Mouse (Mus musculus): ENCODE measurements around the gene Pdxp. TPM values are rescaled to one million over a fixed set of nuclear protein-coding genes. Genes with fewer than 3 reads are reported as not detected.
"Not testable (repeated sequence)": the region's sequence is repeated elsewhere in the genome, so short reads cannot be mapped to it uniquely, and the experiment has no call there.

Gene Pdxp
- polyA plus RNA-seq, 1 experiment from 2014 or later = 15.0 TPM

GRCm38 (mm10) chr15:78878792-78879516 lies 34.8 kb upstream of the Pdxp start:
- not testable (repeated sequence) for H3K27me3 ChIP-seq; H3K9ac ChIP-seq; H3K4me3 ChIP-seq; ATAC-seq (ENCODE audit: insufficient number of reproducible peaks, low FRiP score, low TSS enrichment, low read depth); H3K9me3 ChIP-seq
- Histone ChIP-seq H3K4me2 (peak overlapping the region; percentile 10; the same call in 1 of the 2 replicates), H3K36me3 (peaks cover 41% of the 10 kb centered on the region), H3K4me1 (peaks cover 41% of the 10 kb centered on the region), H3K27ac (peak overlapping the region; percentile 75)
- WGBS = 21% methylated on average over 7 of the region's 7 CpGs

- ATAC-seq (ENCODE audit: insufficient number of reproducible peaks, low FRiP score, low TSS enrichment, low read depth) = no peak
- H3K4me2 ChIP-seq = no peak overlapping the region
- H3K9ac ChIP-seq = no peak overlapping the region
- H3K9me3 ChIP-seq = no peaks in the 10 kb centered on the region
- 90% methylated on average over 8 of the region's 8 CpGs for WGBS
- H3K27me3 ChIP-seq = no peaks in the 10 kb centered on the region
- H3K27ac ChIP-seq = no peak overlapping the region
- peaks cover 34% of the 10 kb centered on the region for H3K4me1 ChIP-seq
- peaks cover 54% of the 10 kb centered on the region for H3K36me3 ChIP-seq
- H3K4me3 ChIP-seq = no peak overlapping the region
Observed at GRCm38 (mm10) chr15:78880432-78880831, 33.3 kb upstream of the Pdxp start.

GRCm38 (mm10) chr15:78881828-78882227 lies 31.9 kb upstream of the Pdxp start:
- WGBS = 86% methylated on average over 3 of the region's 3 CpGs
- no peak overlapping the region for H3K9ac ChIP-seq

GRCm38 (mm10) chr15:78889401-78889853 lies 24.3 kb upstream of the Pdxp start:
- H3K36me3 ChIP-seq = peaks cover 92% of the 10 kb centered on the region
- H3K27me3 ChIP-seq = no peaks in the 10 kb centered on the region
- no peak overlapping the region for H3K9ac ChIP-seq
- H3K4me1 ChIP-seq = peaks cover 26% of the 10 kb centered on the region
- H3K27ac ChIP-seq = no peak overlapping the region
- H3K4me2 ChIP-seq = no peak overlapping the region
- no peak for ATAC-seq (ENCODE audit: insufficient number of reproducible peaks, low FRiP score, low TSS enrichment, low read depth)
- 38% methylated on average over 13 of the region's 13 CpGs for WGBS
- no peak overlapping the region for H3K4me3 ChIP-seq
- no peaks in the 10 kb centered on the region for H3K9me3 ChIP-seq

More at GRCm38 (mm10) chr15:78881828-78882227, 31.9 kb upstream of the Pdxp start:
- H3K4me3 ChIP-seq = no peak overlapping the region
- peaks cover 68% of the 10 kb centered on the region for H3K36me3 ChIP-seq
- peaks cover 23% of the 10 kb centered on the region for H3K4me1 ChIP-seq
- H3K9me3 ChIP-seq = no peaks in the 10 kb centered on the region
- H3K4me2 ChIP-seq = no peak overlapping the region
- no peak overlapping the region for H3K27ac ChIP-seq
- H3K27me3 ChIP-seq = no peaks in the 10 kb centered on the region
- no peak for ATAC-seq (ENCODE audit: insufficient number of reproducible peaks, low FRiP score, low TSS enrichment, low read depth)

- Histone ChIP-seq H3K9me3 (no peaks in the 10 kb centered on the region), H3K4me2 (no peak overlapping the region), H3K27me3 (no peaks in the 10 kb centered on the region), H3K36me3 (peaks cover 71% of the 10 kb centered on the region), H3K4me3 (no peak overlapping the region), H3K9ac (no peak overlapping the region), H3K27ac (no peak overlapping the region), H3K4me1 (peaks cover 53% of the 10 kb centered on the region)
- 54% methylated on average over 7 of the region's 7 CpGs for WGBS
- ATAC-seq (ENCODE audit: insufficient number of reproducible peaks, low FRiP score, low TSS enrichment, low read depth) = no peak
Observed at GRCm38 (mm10) chr15:78892440-78892839, 21.3 kb upstream of the Pdxp start.

- Histone ChIP-seq H3K4me2 (no peak overlapping the region), H3K36me3 (peaks cover 51% of the 10 kb centered on the region), H3K4me1 (peaks cover 66% of the 10 kb centered on the region)
Observed at GRCm38 (mm10) chr15:78894726-78895125, 19.0 kb upstream of the Pdxp start.

GRCm38 (mm10) chr15:78895741-78896140 lies 18.0 kb upstream of the Pdxp start:
- no peak for ATAC-seq (ENCODE audit: insufficient number of reproducible peaks, low FRiP score, low TSS enrichment, low read depth)
- H3K27me3 ChIP-seq = no peaks in the 10 kb centered on the region
- H3K36me3 ChIP-seq = peaks cover 43% of the 10 kb centered on the region
- no peak overlapping the region for H3K4me3 ChIP-seq
- H3K9ac ChIP-seq = no peak overlapping the region
- 70% methylated on average over 2 of the region's 2 CpGs for WGBS
- peaks cover 73% of the 10 kb centered on the region for H3K4me1 ChIP-seq
- no peaks in the 10 kb centered on the region for H3K9me3 ChIP-seq
- H3K4me2 ChIP-seq = no peak overlapping the region
- H3K27ac ChIP-seq = peak overlapping the region; percentile 65

More at GRCm38 (mm10) chr15:78894726-78895125, 19.0 kb upstream of the Pdxp start:
- H3K4me3 ChIP-seq = no peak overlapping the region
- WGBS = 68% methylated on average over 13 of the region's 13 CpGs
- no peaks in the 10 kb centered on the region for H3K9me3 ChIP-seq
- ATAC-seq (ENCODE audit: insufficient number of reproducible peaks, low FRiP score, low TSS enrichment, low read depth) = no peak
- H3K9ac ChIP-seq = no peak overlapping the region
- peak overlapping the region; percentile 65; the same call in 1 of the 2 replicates for H3K27ac ChIP-seq
- H3K27me3 ChIP-seq = no peaks in the 10 kb centered on the region

- no peak overlapping the region for H3K4me2 ChIP-seq
- WGBS = 76% methylated on average over 3 of the region's 3 CpGs
- H3K9me3 ChIP-seq = no peaks in the 10 kb centered on the region
- H3K27ac ChIP-seq = peak overlapping the region; percentile 65
- no peak overlapping the region for H3K9ac ChIP-seq
- no peak for ATAC-seq (ENCODE audit: insufficient number of reproducible peaks, low FRiP score, low TSS enrichment, low read depth)
- no peaks in the 10 kb centered on the region for H3K27me3 ChIP-seq
- H3K4me1 ChIP-seq = peaks cover 77% of the 10 kb centered on the region
- no peak overlapping the region for H3K4me3 ChIP-seq
- peaks cover 39% of the 10 kb centered on the region for H3K36me3 ChIP-seq
Observed at GRCm38 (mm10) chr15:78896149-78896548, 17.6 kb upstream of the Pdxp start.

GRCm38 (mm10) chr15:78897488-78897887 lies 16.2 kb upstream of the Pdxp start:
- no peak overlapping the region for H3K4me3 ChIP-seq
- H3K27me3 ChIP-seq = no peaks in the 10 kb centered on the region
- no peak for ATAC-seq (ENCODE audit: insufficient number of reproducible peaks, low FRiP score, low TSS enrichment, low read depth)
- H3K36me3 ChIP-seq = peaks cover 30% of the 10 kb centered on the region
- WGBS = 89% methylated on average over 4 of the region's 4 CpGs
- H3K9ac ChIP-seq = no peak overlapping the region
- H3K4me2 ChIP-seq = no peak overlapping the region
- no peak overlapping the region for H3K27ac ChIP-seq
- no peaks in the 10 kb centered on the region for H3K9me3 ChIP-seq
- peaks cover 83% of the 10 kb centered on the region for H3K4me1 ChIP-seq

- peak overlapping the region; percentile 85 for H3K4me3 ChIP-seq
- no peak for ATAC-seq (ENCODE audit: insufficient number of reproducible peaks, low FRiP score, low TSS enrichment, low read depth)
- no peaks in the 10 kb centered on the region for H3K27me3 ChIP-seq
- H3K4me2 ChIP-seq = peak overlapping the region; percentile 76
- no peak overlapping the region for H3K9ac ChIP-seq
- WGBS = 48% methylated on average over 6 of the region's 6 CpGs
- H3K9me3 ChIP-seq = no peaks in the 10 kb centered on the region
- H3K36me3 ChIP-seq = peaks cover 29% of the 10 kb centered on the region
- H3K27ac ChIP-seq = peak overlapping the region; percentile 82
- H3K4me1 ChIP-seq = peaks cover 83% of the 10 kb centered on the region
Observed at GRCm38 (mm10) chr15:78898507-78899001, 15.2 kb upstream of the Pdxp start.

- under 1% methylated on average over 20 of the region's 20 CpGs for WGBS
- H3K4me1 ChIP-seq = peaks cover 76% of the 10 kb centered on the region
Observed at GRCm38 (mm10) chr15:78899409-78899739, 14.3 kb upstream of the Pdxp start, which contains the start of gene Gm49510. Gene Gm49510 (plus strand): TSS chr15:78899667.

More at GRCm38 (mm10) chr15:78899409-78899739, 14.3 kb upstream of the Pdxp start, which contains the start of gene Gm49510:
- Histone ChIP-seq H3K36me3 (peaks cover 31% of the 10 kb centered on the region), H3K27ac (peak within 1 kb of the TSS; percentile 82), H3K27me3 (no peaks in the 10 kb centered on the region), H3K9me3 (no peaks in the 10 kb centered on the region), H3K9ac (peak within 1 kb of the TSS; percentile 81), H3K4me3 (peak within 1 kb of the TSS; percentile 85), H3K4me2 (peak within 1 kb of the TSS; percentile 76)
- no peak for ATAC-seq (ENCODE audit: insufficient number of reproducible peaks, low FRiP score, low TSS enrichment, low read depth)

Measured in limb, embryonic 15.5 days (tissue).